Mouse (Mus musculus) kidney, embryonic 16.5 days (tissue): ENCODE measurements around the gene Vmn1r87. TPM values are rescaled to one million over a fixed set of nuclear protein-coding genes. Genes with fewer than 3 reads are reported as not detected.
"Not testable (repeated sequence)": the region's sequence is repeated elsewhere in the genome, so short reads cannot be mapped to it uniquely, and the experiment has no call there.

ENCODE experiments used
- ATAC-seq: fragments of 200-750 bp; cut with Nextera tagmentation; 2 replicates; pipeline ENCODE4 v1.8.0; 2017; ENCODE audit warnings: moderate TSS enrichment; ENCODE audit not compliant: low FRiP score, low TSS enrichment
- H3K27ac ChIP-seq: fragments of 300-500 bp; sonication (generic); 2 replicates; pipeline ENCODE4 v1.5.1; 2014; ENCODE audit warnings: low read length
- H3K27me3 ChIP-seq: fragments of 300-500 bp; sonication (generic); 2 replicates; pipeline ENCODE4 v1.6.1; 2014; ENCODE audit warnings: low read length, control low read depth, mixed read lengths; ENCODE audit not compliant: insufficient read depth
- H3K36me3 ChIP-seq: fragments of 300-500 bp; sonication (generic); 2 replicates; pipeline ENCODE4 v1.6.1; 2014; ENCODE audit warnings: low read length, control low read depth, mixed read lengths; ENCODE audit not compliant: insufficient read depth
- H3K4me1 ChIP-seq: fragments of 300-500 bp; sonication (generic); 2 replicates; pipeline ENCODE4 v1.6.1; 2014; ENCODE audit warnings: low read length, control low read depth, mixed read lengths; ENCODE audit not compliant: insufficient read depth
- H3K4me2 ChIP-seq: fragments of 300-500 bp; sonication (generic); replicated peaks from 2 replicates; pipeline ENCODE4 v1.6.1; 2014; ENCODE audit warnings: low read depth, low read length
- H3K4me3 ChIP-seq: fragments of 300-500 bp; sonication (generic); 2 replicates; pipeline ENCODE4 v1.5.1; 2014; ENCODE audit warnings: mild to moderate bottlenecking, low read length
- H3K9ac ChIP-seq: fragments of 300-500 bp; sonication (generic); replicated peaks from 2 replicates; pipeline ENCODE4 v1.6.1; 2014; ENCODE audit warnings: low read length
- H3K9me3 ChIP-seq: fragments of 300-500 bp; sonication (generic); 2 replicates; pipeline ENCODE4 v1.6.1; 2016; ENCODE audit warnings: low read length, control low read depth
- WGBS: fragments of 180-500 bp; shearing (Covaris S2); extraction: QIAGEN DNeasy Blood & Tissue Kit; methylation state at CpG from one replicate; pipeline ENCODE4 v1.1.7; 2014; 5-methylcytosine and 5-hydroxymethylcytosine counted together
- polyA plus RNA-seq: library from polyadenylated mRNA; unstranded; fragments of >200 nt; fragmentation: Nextera tagmentation; extraction: Ambion mirVana; gene quantifications from 2 replicates; pipeline ENCODE4 v1.2.1, GENCODE M21; 2015

The Vmn1r87 gene
- polyA plus RNA-seq = not detected in 2 replicates

- WGBS = 82% methylated on average over 1 of the region's 1 CpGs
- H3K27ac ChIP-seq = no peak within 1 kb of the TSS
- H3K9me3 ChIP-seq = no peaks in the 10 kb centered on the region
- no peak for ATAC-seq
- no peaks in the 10 kb centered on the region for H3K36me3 ChIP-seq
- no peaks in the 10 kb centered on the region for H3K27me3 ChIP-seq
- H3K4me1 ChIP-seq = no peaks in the 10 kb centered on the region
- H3K9ac ChIP-seq = no peak within 1 kb of the TSS
- H3K4me3 ChIP-seq = no peak within 1 kb of the TSS
- H3K4me2 ChIP-seq = no peak within 1 kb of the TSS
Observed at GRCm38 (mm10) chr7:13140057-13140456, at the start of gene Vmn1r87. Gene Vmn1r87, minus strand, starts transcription at chr7:13140157.

- no peaks in the 10 kb centered on the region for H3K27me3 ChIP-seq
- H3K9ac ChIP-seq = no peak within 1 kb of the TSS
- no peak within 1 kb of the TSS for H3K4me2 ChIP-seq
- no peaks in the 10 kb centered on the region for H3K36me3 ChIP-seq
- no peak for ATAC-seq
- H3K27ac ChIP-seq = no peak within 1 kb of the TSS
- H3K4me3 ChIP-seq = no peak within 1 kb of the TSS
- H3K4me1 ChIP-seq = no peaks in the 10 kb centered on the region
- no peaks in the 10 kb centered on the region for H3K9me3 ChIP-seq
Observed at GRCm38 (mm10) chr7:13159268-13159667, 19.3 kb upstream of the Vmn1r87 start, which contains the start of gene Vmn1r88. Gene Vmn1r88, plus strand, starts transcription at chr7:13159568.

- no peak for ATAC-seq
- no peak overlapping the region for H3K27ac ChIP-seq
Observed at GRCm38 (mm10) chr7:13137340-13137739, 2.6 kb downstream of the Vmn1r87 start.

GRCm38 (mm10) chr7:13131856-13132255, 8.1 kb downstream of the Vmn1r87 start:
- H3K9ac ChIP-seq = no peak overlapping the region
- 90% methylated on average over 2 of the region's 2 CpGs for WGBS
- no peak overlapping the region for H3K4me3 ChIP-seq
- no peaks in the 10 kb centered on the region for H3K4me1 ChIP-seq
- H3K4me2 ChIP-seq = no peak overlapping the region
- no peak for ATAC-seq
- no peaks in the 10 kb centered on the region for H3K9me3 ChIP-seq
- H3K36me3 ChIP-seq = no peaks in the 10 kb centered on the region
- H3K27me3 ChIP-seq = no peaks in the 10 kb centered on the region
- H3K27ac ChIP-seq = no peak overlapping the region

More at GRCm38 (mm10) chr7:13137340-13137739, 2.6 kb downstream of the Vmn1r87 start:
- no peaks in the 10 kb centered on the region for H3K4me1 ChIP-seq
- no peaks in the 10 kb centered on the region for H3K36me3 ChIP-seq
- no peaks in the 10 kb centered on the region for H3K9me3 ChIP-seq
- H3K4me3 ChIP-seq = no peak overlapping the region
- no peak overlapping the region for H3K9ac ChIP-seq
- H3K27me3 ChIP-seq = no peaks in the 10 kb centered on the region
- no peak overlapping the region for H3K4me2 ChIP-seq

- not testable (repeated sequence) for H3K9me3 ChIP-seq, H3K4me1 ChIP-seq, H3K27ac ChIP-seq, H3K9ac ChIP-seq, H3K36me3 ChIP-seq, H3K27me3 ChIP-seq
- Histone ChIP-seq H3K4me3 (peak overlapping the region; percentile 19), H3K4me2 (peak overlapping the region; percentile 43)
- under 1% methylated on average over 15 of the region's 34 CpGs for WGBS
- ATAC-seq = peak; percentile 95
Observed at GRCm38 (mm10) chr7:13123554-13124153, 16.3 kb downstream of the Vmn1r87 start.

- no peaks in the 10 kb centered on the region for H3K36me3 ChIP-seq
- no peak within 1 kb of the TSS for H3K9ac ChIP-seq
- H3K27me3 ChIP-seq = no peaks in the 10 kb centered on the region
- no peaks in the 10 kb centered on the region for H3K9me3 ChIP-seq
- H3K4me3 ChIP-seq = no peak within 1 kb of the TSS
- no peak within 1 kb of the TSS for H3K4me2 ChIP-seq
- ATAC-seq = no peak
- H3K4me1 ChIP-seq = no peaks in the 10 kb centered on the region
- H3K27ac ChIP-seq = no peak within 1 kb of the TSS
Observed at GRCm38 (mm10) chr7:13119817-13120216, 20.1 kb downstream of the Vmn1r87 start, which contains the start of gene Vmn1r86. Gene Vmn1r86, minus strand, starts transcription at chr7:13119917.

GRCm38 (mm10) chr7:13095073-13095472, 44.9 kb downstream of the Vmn1r87 start, which contains the start of gene Vmn1r85:
Gene Vmn1r85, minus strand, starts transcription at chr7:13095173.
- no peaks in the 10 kb centered on the region for H3K27me3 ChIP-seq
- no peak within 1 kb of the TSS for H3K4me3 ChIP-seq
- H3K9me3 ChIP-seq = no peaks in the 10 kb centered on the region
- 62% methylated on average over 3 of the region's 3 CpGs for WGBS
- no peak within 1 kb of the TSS for H3K27ac ChIP-seq
- ATAC-seq = no peak
- no peaks in the 10 kb centered on the region for H3K4me1 ChIP-seq
- no peak within 1 kb of the TSS for H3K4me2 ChIP-seq
- H3K9ac ChIP-seq = no peak within 1 kb of the TSS
- H3K36me3 ChIP-seq = no peaks in the 10 kb centered on the region

Other genes with a start within 250 kb of the Vmn1r87 start
- gene Zscan22, start 242.3 kb downstream of the Vmn1r87 start, polyA plus RNA-seq = 20.4 and 22.0 TPM in 2 replicates
- gene Rps5, start 217.9 kb downstream of the Vmn1r87 start, polyA plus RNA-seq = 983 and 1,044 TPM in 2 replicates
- 0.46 and 0.60 TPM in 2 replicates for gene Rnf225, start 212.7 kb downstream of the Vmn1r87 start, polyA plus RNA-seq
- gene Zfp324, start 174.3 kb downstream of the Vmn1r87 start, polyA plus RNA-seq = 10.4 and 12.1 TPM in 2 replicates
- gene Zfp446, start 162.3 kb downstream of the Vmn1r87 start, polyA plus RNA-seq = 12.4 and 14.4 TPM in 2 replicates
- 0.11 and 0.40 TPM in 2 replicates for gene Slc27a5, start 142.0 kb downstream of the Vmn1r87 start, polyA plus RNA-seq
- 245 TPM in 2 replicates for gene Trim28, start 141.0 kb downstream of the Vmn1r87 start, polyA plus RNA-seq
- 28.3 and 29.2 TPM in 2 replicates for gene Zbtb45, start 130.1 kb downstream of the Vmn1r87 start, polyA plus RNA-seq
- gene Chmp2a, start 105.3 kb downstream of the Vmn1r87 start, polyA plus RNA-seq = 159 and 162 TPM in 2 replicates
- gene Ube2m, start 101.9 kb downstream of the Vmn1r87 start, polyA plus RNA-seq = 30.4 and 54.9 TPM in 2 replicates
- gene Mzf1, start 85.4 kb downstream of the Vmn1r87 start, polyA plus RNA-seq = 3.8 and 5.1 TPM in 2 replicates
- not detected in 2 replicates for gene Vmn1r85, start 45.0 kb downstream of the Vmn1r87 start, polyA plus RNA-seq
- gene Vmn1r86, start 20.2 kb downstream of the Vmn1r87 start, polyA plus RNA-seq = not detected in 2 replicates
- gene Vmn1r88, start 19.4 kb upstream of the Vmn1r87 start, polyA plus RNA-seq = not detected in 2 replicates
- not detected in 2 replicates for gene Vmn1r89, start 72.9 kb upstream of the Vmn1r87 start, polyA plus RNA-seq
- 89.1 and 98.3 TPM in 2 replicates for gene Lig1, start 137.1 kb upstream of the Vmn1r87 start, polyA plus RNA-seq
- gene Zswim9, start 138.6 kb upstream of the Vmn1r87 start, polyA plus RNA-seq = 10.2 and 11.0 TPM in 2 replicates
- gene Pla2g4c, start 184.5 kb upstream of the Vmn1r87 start, polyA plus RNA-seq = 1.1 and 1.2 TPM in 2 replicates